Mouse (Mus musculus) adrenal gland, adult (tissue): ENCODE measurements at regions not wholly inside any gene's neighbourhood (a gene's known extent, or its start where the extent isn't known, plus 50 kb on each side); places are given as distances from the start of the nearest gene placed in this dataset.

Experiments
- DNase-seq, 2 experiments: peaks; one replicate each; pipeline ENCODE4 v3.0.0; 2022 to 2023; ENCODE audit warnings: low spot score in 1 of 2; ENCODE audit not compliant: inconsistent age in 2 of 2

DNA sequence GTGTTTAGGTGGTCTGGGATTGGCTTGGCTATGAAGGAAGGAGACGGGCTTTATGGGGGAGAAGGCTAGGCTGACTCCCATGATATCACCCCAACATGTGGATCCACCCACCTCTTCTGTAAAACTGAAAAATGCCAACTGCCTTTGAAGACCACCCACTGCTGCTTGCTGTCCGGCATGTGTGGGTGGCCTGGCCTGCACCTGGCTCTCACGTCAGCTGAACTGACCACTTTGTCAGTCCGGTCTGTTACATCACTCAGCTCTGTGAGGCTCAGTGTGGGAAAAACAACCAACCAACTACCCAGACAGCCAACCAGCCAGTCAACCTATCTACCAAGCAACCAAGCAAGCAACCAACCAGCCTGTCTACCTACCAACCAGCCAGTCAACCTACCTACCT, 305.5 kb downstream of the Tbc1d1 start:
- no peak for DNase-seq

DNA sequence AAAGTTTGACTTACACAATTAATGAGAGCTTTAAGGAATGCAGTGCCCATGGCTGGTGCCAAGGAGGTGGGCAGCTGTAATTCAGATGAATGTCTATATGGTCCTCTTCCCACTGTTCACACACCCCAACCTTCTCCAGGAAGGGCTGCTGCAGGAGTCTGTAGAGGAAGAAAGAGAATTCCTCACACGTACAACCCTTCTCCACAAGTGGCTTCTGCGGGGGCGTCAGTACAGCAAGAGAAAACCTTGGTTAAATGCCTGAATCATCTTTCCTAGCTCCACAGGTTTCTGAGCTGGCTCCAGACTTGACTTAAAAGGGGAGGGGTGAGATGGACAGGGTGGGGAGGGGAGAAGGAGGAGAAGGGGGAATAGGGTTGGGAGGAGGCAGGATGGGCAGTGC, 306.3 kb downstream of the Tbc1d1 start:
- no peak for DNase-seq

DNA sequence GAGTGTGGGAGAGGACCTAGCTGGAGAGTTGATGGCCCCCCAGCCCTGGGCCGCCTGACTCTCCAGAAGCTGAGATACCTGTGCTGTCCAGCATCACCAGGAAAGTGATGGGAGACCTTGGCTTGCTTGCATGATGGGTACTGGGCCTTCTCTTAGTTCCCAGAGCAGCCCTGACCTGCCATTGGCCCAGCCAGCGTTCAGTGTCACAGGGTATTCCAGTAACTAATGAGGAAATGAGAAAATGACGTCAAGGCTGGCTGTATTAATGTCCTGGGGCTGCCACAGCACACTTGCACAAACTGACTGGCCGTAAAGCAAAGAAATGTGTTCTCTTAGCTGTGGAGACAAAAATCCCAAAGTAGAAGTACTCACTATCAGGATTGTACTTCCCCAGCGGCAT, 307.5 kb downstream of the Tbc1d1 start:
- no peak for DNase-seq

DNA sequence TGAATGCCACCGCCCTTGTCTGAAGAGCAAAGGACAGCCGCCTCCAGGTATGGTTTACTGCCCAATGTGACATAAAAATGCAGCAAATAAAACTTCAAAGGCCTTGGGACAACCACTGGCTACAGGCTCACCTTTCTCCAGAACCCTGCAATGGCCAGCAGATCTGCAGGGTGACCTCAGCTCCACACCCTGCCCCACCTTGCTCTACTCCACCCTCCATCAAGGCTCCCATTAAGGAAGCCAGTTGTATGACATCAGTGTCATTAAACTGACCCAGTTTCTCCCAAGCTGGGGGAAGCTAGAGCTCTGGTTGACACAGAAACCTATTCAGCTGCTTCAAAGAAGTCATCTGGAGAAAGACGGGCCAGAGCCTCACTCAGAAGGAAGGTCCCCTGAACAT, 310.2 kb downstream of the Tbc1d1 start:
- DNase-seq = no peak

DNA sequence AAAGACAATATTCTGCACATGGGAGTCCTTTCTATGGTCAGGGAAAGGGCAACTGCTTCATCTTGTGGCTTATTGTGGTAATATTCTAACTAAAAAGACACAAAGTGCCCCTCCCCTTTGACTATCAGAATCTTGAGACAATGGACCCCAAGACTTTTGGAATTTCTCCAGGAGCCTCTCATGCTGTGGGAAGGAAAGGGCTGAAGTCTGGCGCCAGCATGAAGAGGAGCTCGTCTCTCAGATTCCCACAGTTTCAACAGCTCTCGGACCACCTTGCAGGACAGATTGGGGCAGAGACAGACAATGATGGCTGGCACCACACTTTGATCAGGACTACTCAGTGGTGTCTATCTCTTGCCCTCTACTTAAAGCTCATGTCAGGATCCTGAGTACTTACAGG, 311.8 kb downstream of the Tbc1d1 start:
- no peak for DNase-seq

DNA sequence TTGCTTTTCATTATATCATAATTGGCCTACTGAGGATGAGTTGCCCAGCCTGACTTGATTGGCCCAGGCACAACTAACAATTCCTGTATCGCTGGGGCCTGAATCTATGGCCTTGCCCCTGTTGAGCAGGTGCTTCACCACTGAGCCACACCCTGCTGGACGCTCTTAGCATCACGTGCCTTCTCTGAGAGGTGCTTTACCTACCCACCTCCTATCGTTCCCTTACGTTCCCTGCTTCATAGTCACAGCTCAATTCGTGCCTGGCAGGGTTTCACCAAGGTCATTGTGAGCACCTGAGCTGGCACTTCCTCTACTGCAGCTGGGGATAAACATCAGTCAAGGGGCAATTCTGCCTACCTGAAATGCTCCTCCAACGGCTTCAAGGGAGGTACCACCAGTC, 312.2 kb downstream of the Tbc1d1 start:
- DNase-seq = no peak

DNA sequence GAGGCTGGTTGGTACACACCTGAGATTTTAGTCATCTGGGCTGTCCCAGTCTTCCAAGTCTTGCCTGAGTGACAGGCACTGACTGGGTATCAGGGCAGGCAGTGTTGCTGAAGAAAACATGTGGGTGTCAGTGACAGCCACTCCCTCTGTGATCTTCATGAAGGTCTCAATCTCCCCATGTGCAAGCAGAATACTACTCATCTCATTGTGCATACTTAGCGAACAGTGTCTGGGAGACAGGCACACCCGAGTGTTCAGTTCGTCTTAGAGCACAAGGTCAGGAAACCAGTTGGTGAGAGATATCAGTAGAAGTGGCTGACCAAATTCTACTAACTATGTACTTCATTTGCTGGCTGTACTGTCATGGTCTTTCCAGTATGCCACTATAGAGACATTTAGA, 315.9 kb downstream of the Tbc1d1 start:
- peak in 1 of 2 experiments; percentile 53 for DNase-seq

DNA sequence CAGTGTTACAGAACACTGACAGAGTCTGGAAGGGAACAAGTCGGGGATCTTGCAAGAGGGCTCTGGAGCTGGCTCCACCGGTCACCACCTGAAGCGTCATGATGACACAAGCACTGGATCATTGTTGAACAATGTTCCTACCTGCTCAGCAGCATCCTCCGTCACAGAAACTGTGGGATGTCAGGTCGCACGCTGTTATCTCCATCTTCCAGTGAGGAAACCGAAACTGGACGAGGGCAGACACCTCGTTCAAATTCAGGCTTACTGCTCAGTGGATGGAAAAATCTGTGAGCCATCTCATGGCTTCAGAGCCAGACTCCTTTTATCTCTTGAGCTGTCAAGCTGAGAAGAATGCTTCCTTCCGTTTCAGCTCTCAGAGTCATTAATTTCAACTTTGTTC, 316.3 kb downstream of the Tbc1d1 start:
- peak; percentile 31 to 78 for DNase-seq

DNA sequence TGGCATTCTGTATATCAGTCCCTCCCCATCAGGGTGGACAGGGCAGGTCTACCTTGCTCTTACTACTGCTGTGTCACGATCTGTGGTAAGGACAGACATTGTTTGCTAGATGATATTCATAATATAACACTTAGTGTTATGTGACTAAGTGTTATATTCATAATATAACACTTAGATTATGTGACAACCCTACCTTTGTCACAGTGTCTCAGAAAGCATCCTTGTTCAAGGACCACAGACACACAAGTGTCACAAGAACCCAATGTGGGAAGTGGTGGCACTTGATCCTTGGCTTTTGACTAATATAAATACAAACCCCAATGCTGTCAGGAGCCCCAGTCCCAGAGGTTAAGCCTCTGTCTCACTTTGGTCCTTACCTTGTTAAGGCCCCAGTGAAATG, 318.8 kb downstream of the Tbc1d1 start:
- DNase-seq = no peak

DNA sequence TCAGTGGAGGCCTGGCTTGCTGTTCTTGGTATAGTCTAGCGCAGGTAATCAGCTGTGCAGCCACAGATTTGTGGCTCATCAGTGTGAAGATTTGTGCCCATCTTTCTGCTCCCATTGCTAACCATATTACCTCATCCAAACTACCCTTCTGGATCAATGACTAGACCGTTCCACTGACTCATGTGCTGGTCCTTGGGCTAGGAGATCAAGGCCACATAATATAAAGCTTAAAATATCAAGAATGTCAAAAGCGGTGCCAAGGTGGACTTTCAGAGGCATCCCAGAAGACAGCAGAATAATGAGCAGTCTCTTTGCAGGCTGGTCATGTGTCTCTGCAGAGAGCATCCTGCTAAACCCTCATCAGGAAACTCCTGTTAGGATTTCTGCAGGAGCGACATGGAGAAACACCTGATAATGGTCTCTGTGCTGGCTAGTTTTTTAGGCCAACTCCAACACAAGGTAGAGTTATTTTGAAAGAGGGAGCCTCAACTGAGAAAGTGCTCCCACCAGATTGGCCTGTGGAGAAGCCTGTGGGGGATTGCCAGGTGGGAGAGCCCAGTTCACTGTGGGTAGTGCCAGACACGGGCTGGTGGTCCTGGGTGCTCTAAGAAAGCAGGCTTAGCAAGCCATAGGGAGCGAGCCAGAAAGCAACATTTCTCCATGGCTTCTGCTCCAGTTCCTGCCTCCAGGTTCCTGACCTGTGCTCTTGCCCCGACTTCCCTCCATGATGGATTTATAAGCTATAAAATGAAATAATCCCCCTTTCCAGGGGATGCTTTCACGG, 319.8 kb downstream of the Tbc1d1 start:
- peak; percentile 55 to 81 for DNase-seq

DNA sequence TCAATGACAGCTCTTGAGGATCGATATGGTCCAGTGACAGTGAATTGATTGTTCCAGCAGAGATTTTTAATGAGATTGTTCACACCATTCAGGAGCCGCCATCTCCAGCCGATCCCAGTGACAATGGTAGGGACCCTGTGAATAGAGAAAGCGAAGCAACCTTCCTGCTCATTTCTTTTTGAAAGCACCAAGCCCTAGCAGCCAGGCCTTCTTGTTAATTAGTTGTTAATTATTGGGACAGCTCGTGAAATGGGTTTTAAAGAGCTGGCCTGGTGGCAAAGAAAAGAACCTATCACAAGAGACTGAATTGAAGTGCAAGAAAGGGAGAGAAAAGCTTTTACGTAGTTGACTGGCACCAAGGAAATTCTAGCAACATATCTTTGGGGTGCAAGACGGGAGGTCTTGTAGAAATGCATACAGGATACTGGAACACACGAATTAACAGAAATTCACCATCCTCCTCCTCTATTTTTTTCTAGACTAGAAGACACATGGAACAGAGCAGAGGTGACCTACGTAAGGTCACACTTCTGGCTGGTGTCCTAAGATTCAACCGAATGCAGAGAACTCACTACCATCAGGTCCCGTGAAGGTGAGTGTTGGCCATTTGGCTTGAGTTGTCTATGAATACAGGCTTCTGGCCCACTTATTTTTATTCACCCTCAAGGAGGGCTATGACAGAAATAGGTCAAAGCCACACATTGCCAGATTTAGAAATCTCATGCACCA, 320.7 kb downstream of the Tbc1d1 start:
- DNase-seq = no peak

DNA sequence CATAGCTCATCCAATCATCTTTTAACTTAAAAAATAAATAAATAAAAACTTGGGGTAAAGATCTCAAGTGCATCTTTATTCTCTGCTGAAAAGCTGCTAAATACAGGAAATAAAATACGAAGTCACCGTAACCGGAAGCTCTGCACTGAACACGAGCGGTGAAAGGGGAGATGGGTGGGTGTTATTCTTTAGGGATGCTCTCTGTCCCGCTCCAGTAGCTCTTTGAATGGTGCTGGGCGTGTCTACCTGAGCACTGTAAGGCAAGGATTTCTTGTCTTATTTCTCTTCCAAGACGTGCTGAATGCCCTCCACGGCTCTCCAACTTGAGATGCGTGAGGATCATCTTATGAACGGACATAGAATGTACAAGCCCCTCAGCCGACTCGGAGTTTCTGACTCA, 322.0 kb downstream of the Tbc1d1 start:
- no peak for DNase-seq

DNA sequence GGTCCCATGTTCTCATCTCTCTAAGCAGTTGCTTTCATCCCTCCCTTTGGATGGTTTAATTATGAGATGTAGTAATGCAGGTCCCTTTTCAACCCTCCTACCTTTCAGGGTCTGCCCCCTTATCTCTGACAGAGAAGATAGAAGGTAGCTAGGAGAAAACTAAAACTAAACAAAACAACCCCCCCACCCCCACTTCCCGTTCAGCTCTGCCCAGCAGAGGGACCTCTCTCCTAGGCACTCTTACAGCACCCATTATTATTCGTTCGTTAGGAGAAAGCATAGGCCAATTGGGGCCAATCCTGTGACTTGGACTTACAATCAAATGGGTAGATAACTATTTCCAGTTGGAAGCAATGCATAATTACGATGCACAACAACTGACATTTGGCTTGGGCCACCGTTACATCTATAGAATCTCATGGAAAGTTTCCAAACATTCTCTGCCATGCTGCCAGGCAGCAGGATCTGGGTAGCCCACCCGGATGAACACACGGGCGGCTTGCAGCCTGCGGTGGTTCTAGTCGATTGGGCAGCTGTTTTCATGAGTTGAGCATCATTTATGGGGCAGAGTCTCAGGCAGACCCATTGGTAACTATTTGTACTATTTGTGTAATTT, 322.6 kb downstream of the Tbc1d1 start:
- no peak for DNase-seq

DNA sequence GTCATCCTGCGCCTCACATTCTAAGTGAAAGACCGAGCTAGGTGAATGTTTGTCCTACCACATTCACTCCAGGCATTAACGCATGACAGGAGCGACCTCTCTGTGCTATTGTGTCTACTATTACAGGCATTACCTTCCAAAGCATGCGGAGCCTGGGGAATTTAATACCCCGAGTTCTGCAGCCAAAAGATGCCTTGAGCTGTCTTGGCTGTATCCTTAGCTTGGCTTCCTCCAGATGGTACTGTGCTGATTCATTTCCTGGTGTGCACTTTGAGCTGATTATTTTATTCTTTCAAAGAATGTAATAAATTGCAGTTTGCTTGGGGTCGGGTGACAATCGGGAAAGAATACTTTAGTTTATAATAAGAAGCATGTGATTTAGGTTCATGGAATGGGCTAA, 323.2 kb downstream of the Tbc1d1 start:
- no peak for DNase-seq

DNA sequence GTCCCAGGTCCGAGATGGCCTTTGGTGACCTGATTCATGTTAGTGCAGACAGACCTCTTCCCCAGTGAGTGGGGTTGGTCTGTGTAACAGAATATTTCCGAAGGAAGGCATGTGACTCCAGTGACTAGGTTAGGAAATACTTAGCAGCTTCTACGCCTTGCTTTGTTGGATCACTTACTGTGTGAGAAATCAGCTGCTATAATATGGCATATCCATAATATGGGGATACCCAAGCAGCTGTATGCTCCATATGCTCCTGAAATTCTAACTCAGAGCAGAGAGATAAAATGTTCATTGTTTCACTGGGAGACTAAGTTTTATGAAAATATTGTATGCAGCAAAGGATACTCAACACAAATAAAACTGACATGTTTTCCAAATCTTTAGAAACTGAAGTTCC, 318.1 kb upstream of the Klf3 start:
- no peak for DNase-seq

DNA sequence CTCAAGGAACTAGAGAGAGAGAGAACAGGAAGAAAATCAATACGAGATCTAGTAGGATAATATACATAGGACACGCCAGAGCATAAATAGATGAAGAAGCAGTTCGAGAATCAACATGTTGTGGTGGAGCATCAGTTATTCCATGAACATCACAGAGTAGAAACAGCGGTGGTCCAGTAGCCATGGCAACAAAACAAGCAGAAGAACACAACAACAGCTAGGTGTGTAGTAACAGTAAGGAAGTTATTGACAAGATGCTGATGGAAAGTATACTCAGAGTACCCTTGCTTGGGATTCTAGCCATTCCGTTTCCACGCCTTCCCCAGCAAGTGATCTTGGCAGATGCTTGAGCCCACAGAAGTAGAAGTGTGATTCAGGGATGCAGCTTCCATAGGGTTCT, 317.3 kb upstream of the Klf3 start:
- no peak for DNase-seq

DNA sequence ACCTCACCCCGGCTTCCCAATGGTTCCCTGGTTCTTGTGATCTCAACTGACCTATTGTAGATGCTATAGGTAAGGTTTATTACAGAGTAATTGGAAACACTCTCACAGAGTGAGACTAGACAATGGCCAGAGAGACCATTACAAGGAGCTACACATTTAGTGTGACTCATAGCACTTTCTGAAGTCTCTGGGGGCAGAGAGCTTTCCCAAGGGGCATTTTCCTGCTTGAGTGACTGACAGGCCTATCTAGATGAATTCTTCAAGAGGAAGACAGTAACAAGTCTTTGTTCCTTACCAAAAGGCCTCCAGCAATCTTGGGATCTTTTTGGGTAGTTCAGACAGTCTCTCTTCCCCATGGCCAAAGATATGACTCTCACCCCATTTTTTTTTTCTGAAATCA, 316.4 kb upstream of the Klf3 start:
- no peak for DNase-seq

DNA sequence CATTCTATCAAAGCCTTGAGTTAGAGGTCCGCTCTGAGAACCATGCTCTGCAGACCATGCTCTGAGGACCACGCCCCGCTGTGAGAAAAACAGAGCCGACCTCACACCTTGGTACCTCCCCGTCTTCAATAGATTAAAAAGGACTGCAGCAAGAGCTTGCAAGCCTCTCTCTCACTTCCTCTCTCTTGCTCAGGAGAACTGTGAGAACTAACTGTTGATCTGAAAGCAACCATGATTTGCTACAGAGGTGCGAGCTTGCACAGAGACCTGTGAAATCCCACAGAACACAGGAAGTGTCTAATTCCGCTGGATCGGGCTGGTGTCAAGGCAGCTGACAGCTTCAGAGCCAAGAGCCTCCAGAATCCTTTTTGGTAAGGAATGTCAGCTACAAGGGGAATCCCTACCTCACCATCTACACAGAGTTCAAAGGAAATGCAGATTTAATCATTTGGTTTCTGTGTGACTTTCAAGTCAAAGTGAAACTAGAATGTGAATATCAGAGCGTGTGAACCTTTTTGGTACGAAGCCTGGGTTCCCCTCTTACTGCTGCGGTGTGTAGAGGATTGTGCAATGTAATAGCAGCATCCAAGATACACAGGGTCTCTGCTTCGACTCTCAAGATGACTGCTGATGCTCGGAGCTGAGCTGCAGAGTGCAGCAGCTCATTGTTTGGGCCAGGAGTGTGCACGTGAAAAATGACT, 315.3 kb upstream of the Klf3 start:
- peak in 1 of 2 experiments; percentile 49 for DNase-seq

DNA sequence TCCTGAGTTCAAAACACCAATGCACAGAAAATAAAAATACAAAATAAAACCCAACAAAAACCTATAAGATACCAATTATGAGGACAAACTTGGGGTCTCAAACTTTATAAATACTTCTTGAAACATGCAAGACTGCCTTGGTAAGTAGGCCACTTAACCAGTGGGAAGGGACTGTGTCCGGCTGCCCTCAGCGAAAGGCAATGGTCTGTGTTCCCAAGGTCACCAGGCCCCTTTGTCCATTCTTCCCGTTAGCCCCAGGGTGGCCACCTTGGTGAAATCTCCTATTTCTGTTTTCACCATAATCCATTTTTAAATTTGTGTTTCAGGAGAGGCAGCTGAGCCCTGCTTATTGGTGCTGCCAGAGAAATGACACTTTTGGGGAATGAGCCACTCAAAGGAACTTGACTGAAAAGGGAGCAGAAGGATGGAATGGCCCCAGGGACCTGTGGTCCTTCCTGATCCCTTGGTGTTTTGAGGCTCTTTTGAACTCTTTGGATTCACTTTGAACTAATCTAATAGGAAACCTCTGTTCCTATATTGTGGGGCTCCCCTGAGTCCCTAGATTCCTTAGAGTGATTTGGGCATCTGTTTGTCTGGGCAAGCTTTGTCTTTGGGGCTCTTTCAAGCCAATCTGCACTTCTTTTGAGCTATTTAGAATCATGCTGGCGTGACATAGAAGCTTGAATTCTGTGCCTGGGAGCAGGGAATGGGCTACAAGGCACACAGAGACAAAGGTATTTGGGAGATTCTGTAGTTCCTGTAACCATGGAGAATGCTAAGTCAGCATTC, 313.3 kb upstream of the Klf3 start:
- DNase-seq = no peak

DNA sequence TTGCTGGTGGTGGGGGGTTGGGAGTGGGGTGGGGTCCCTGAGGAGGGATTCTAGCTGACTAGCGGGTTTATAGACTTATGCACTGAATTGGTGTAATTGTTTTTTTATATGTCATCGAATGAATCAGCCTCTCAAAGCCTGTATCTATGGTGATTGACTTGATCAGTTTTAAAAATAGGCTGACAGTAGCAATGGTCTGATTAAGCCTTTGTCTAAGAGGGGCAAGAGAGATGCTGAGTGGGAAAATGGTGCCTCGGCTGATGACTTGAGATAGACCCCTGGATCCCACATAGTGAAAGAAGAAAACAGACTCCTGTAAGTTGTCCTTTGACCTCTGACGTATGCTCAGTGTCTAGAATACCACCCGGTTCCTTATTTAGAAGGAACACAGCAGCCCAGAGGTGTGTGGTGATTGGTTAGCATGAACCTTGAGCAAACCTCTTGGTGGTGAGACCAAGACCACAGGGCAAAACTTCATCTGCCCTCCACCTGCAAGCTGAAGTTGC, 312.7 kb upstream of the Klf3 start:
- no peak for DNase-seq

DNA sequence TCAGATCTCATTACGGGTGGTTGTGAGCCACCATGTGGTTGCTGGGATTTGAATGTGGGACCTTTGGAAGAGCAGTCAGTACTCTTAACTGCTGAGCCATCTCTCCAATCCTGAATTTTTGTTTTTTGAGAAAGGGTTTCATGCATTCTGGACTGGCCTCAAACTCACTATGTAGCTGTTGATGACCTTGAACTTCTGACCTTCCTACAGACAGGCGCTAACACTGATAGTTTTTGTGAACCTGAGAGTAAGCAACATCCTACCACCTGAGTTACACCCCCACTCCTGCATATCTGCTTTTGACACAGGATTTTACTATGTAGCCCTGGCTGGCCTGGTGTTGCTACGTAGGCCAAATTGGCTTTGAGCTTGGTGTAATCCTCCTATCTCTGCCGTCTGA, 308.8 kb upstream of the Klf3 start:
- DNase-seq = no peak
